Mouse (Mus musculus) forebrain, embryonic 14.5 days (tissue): ENCODE results near the gene Kcnn3. TPM values are rescaled to one million over a fixed set of nuclear protein-coding genes. Genes with fewer than 3 reads are reported as not detected.

Source experiments
- ATAC-seq: fragments of 200-750 bp; cut with Nextera tagmentation; 2 replicates; pipeline ENCODE4 v1.8.0; 2017; ENCODE audit warnings: mild to moderate bottlenecking, moderate library complexity
- DNase-seq: peaks from one replicate; pipeline ENCODE4 v3.0.0-alpha.2; 2015; ENCODE audit warnings: low spot score
- H3K27ac ChIP-seq: fragments of 300-500 bp; sonication (generic); 2 replicates; pipeline ENCODE4 v1.5.1; 2014; ENCODE audit warnings: low read depth, mild to moderate bottlenecking, control low read depth, low read length, moderate library complexity
- H3K27me3 ChIP-seq: fragments of 300-500 bp; sonication (generic); replicated peaks from 2 replicates; pipeline ENCODE4 v1.6.1; 2014; ENCODE audit warnings: low read length, control low read depth, mixed read lengths; ENCODE audit not compliant: control insufficient read depth, insufficient read depth
- H3K36me3 ChIP-seq: fragments of 300-500 bp; sonication (generic); 2 replicates; pipeline ENCODE4 v1.6.1; 2014; ENCODE audit warnings: low read length, control low read depth; ENCODE audit not compliant: control insufficient read depth, insufficient read depth
- H3K4me1 ChIP-seq: fragments of 300-500 bp; sonication (generic); 2 replicates; pipeline ENCODE4 v1.6.1; 2014; ENCODE audit warnings: antibody characterized with exemption, low read length, control low read depth; ENCODE audit not compliant: control insufficient read depth, insufficient read depth
- H3K4me2 ChIP-seq: fragments of 300-500 bp; sonication (generic); 2 replicates; pipeline ENCODE4 v1.6.1; 2014; ENCODE audit warnings: mild to moderate bottlenecking, control low read depth, low read length
- H3K4me3 ChIP-seq: fragments of 300-500 bp; sonication (generic); 2 replicates; pipeline ENCODE4 v1.5.1; 2014; ENCODE audit warnings: low read depth, low read length, control low read depth
- H3K9ac ChIP-seq: fragments of 300-500 bp; sonication (generic); 2 replicates; pipeline ENCODE4 v1.6.1; 2014; ENCODE audit warnings: mild to moderate bottlenecking, low read length, control low read depth, moderate library complexity
- H3K9me3 ChIP-seq: fragments of 300-500 bp; sonication (generic); replicated peaks from 2 replicates; pipeline ENCODE4 v1.6.1; 2016; ENCODE audit warnings: low read length, control low read depth, mixed read lengths; ENCODE audit not compliant: control insufficient read depth
- WGBS: fragments of 180-500 bp; shearing (Covaris S2); extraction: QIAGEN DNeasy Blood & Tissue Kit; methylation state at CpG from one replicate; pipeline ENCODE4 v1.1.7; 2014; 5-methylcytosine and 5-hydroxymethylcytosine counted together
- polyA plus RNA-seq: library from polyadenylated mRNA; unstranded; fragments of >200 nt; fragmentation: Nextera tagmentation; extraction: Ambion mirVana; gene quantifications from 2 replicates; pipeline ENCODE4 v1.2.1, GENCODE M21; 2014

The Kcnn3 gene
- polyA plus RNA-seq, 1 experiment from 2014 or later: 4.8 TPM

- Histone ChIP-seq H3K4me3 (peak overlapping the region; percentile 95), H3K27me3 (no peaks in the 10 kb centered on the region), H3K36me3 (0 out of 2 replicates have a peak, but pooled peaks cover 4% of the 10 kb centered on the region), H3K27ac (no peak overlapping the region), H3K9ac (peak overlapping the region; percentile 95), H3K4me2 (peak overlapping the region; percentile 88), H3K9me3 (no peaks in the 10 kb centered on the region), H3K4me1 (peaks cover 6% of the 10 kb centered on the region)
- DNase-seq: peak; percentile 32
- 48% methylated on average over 6 of the region's 6 CpGs for WGBS
- ATAC-seq: no peak
Observed at GRCm38 (mm10) chr3:89715967-89716256, 195.9 kb downstream of the Kcnn3 start.

GRCm38 (mm10) chr3:89722032-89722431, 202.1 kb downstream of the Kcnn3 start:
- Histone ChIP-seq H3K36me3 (0 out of 2 replicates have a peak, but pooled peaks cover 4% of the 10 kb centered on the region), H3K27ac (no peak overlapping the region), H3K27me3 (no peaks in the 10 kb centered on the region), H3K4me1 (0 out of 2 replicates have a peak, but pooled peaks cover 3% of the 10 kb centered on the region), H3K4me3 (no peak overlapping the region), H3K9me3 (no peaks in the 10 kb centered on the region), H3K4me2 (no peak overlapping the region), H3K9ac (no peak overlapping the region)
- ATAC-seq (no peak), DNase-seq (no peak)

DNA sequence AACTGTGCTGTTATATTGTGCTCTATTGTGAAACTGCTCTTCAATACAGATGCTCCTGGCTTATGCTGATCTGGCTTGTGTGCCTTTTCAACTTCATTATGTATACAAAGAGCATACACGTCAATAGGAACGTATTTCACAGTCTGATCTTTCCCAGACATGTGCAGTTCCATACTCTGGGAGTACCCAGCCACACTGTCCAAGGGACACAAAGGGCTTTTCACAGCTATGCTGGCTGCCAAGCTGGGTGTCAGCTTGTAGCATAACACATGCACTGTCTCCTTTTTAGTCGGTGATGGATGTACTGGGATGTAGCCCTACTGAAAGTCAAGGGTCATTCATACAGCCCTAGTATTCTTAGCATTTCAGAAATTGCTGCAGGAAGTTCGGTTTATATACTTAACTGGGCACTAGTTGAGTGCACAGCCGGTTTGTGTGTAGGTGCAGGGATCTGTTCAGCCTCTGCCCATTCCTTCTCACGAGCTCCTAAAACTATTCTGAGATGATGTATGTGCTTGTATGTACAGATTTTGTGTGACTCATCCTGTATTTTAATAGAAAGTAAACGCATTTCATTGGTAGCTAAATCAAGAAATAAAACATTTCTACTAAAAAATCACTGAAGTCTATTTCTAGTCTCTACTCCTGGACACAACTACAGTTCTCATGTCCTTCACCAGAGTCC, 203.6 kb downstream of the Kcnn3 start:
- no peak for ATAC-seq
- Histone ChIP-seq H3K4me1 (0 out of 2 replicates have a peak, but pooled peaks cover 3% of the 10 kb centered on the region), H3K27ac (no peak overlapping the region), H3K9me3 (no peaks in the 10 kb centered on the region), H3K36me3 (no peaks in the 10 kb centered on the region), H3K4me2 (no peak overlapping the region), H3K27me3 (no peaks in the 10 kb centered on the region), H3K4me3 (no peak overlapping the region), H3K9ac (no peak overlapping the region)
- 66% methylated on average over 7 of the region's 7 CpGs for WGBS
- DNase-seq: peak; percentile 29

Other genes with a start within 250 kb of the Kcnn3 start
- 32.4 and 38.4 TPM in 2 replicates for gene Slc50a1, start 249.6 kb upstream of the Kcnn3 start, polyA plus RNA-seq
- gene Efna1, start 239.0 kb upstream of the Kcnn3 start, polyA plus RNA-seq: 10.5 and 11.6 TPM in 2 replicates
- 30.1 and 42.0 TPM in 2 replicates for gene Efna3, start 197.2 kb upstream of the Kcnn3 start, polyA plus RNA-seq
- 12.3 and 14.6 TPM in 2 replicates for gene Efna4, start 182.1 kb upstream of the Kcnn3 start, polyA plus RNA-seq
- gene Adam15, start 170.2 kb upstream of the Kcnn3 start, polyA plus RNA-seq: 13.4 and 19.3 TPM in 2 replicates
- gene Dcst2, start 158.2 kb upstream of the Kcnn3 start, polyA plus RNA-seq: 0.08 and 0.15 TPM in 2 replicates
- gene Dcst1, start 154.9 kb upstream of the Kcnn3 start, polyA plus RNA-seq: 0.78 and 0.83 TPM in 2 replicates
- gene Zbtb7b, start 125.4 kb upstream of the Kcnn3 start, polyA plus RNA-seq: 0.28 and 0.41 TPM in 2 replicates
- gene Lenep, start 117.4 kb upstream of the Kcnn3 start, polyA plus RNA-seq: not detected in 2 replicates
- 34.9 and 41.0 TPM in 2 replicates for gene Flad1, start 108.3 kb upstream of the Kcnn3 start, polyA plus RNA-seq
- gene Cks1b, start 101.8 kb upstream of the Kcnn3 start, polyA plus RNA-seq: 200 and 269 TPM in 2 replicates
- 9.9 and 11.8 TPM in 2 replicates for gene Shc1, start 101.7 kb upstream of the Kcnn3 start, polyA plus RNA-seq
- gene Pygo2, start 90.0 kb upstream of the Kcnn3 start, polyA plus RNA-seq: 35.2 and 41.1 TPM in 2 replicates
- 7.7 and 8.3 TPM in 2 replicates for gene Pbxip1, start 83.5 kb upstream of the Kcnn3 start, polyA plus RNA-seq
- gene Pmvk, start 65.6 kb upstream of the Kcnn3 start, polyA plus RNA-seq: 84.4 and 90.2 TPM in 2 replicates
- gene Adar, start 194.9 kb downstream of the Kcnn3 start, polyA plus RNA-seq: 20.4 and 26.6 TPM in 2 replicates
- 22.7 and 25.5 TPM in 2 replicates for gene Chrnb2, start 244.5 kb downstream of the Kcnn3 start, polyA plus RNA-seq